Mouse (Mus musculus) gastrocnemius, adult 8-10 months (tissue): ENCODE results near the gene Syf2. TPM values are rescaled to one million over a fixed set of nuclear protein-coding genes. Genes with fewer than 3 reads are reported as not detected.

Source experiments
- DNase-seq, 2 experiments: peaks; one replicate each; pipeline ENCODE4 v3.0.0; 2022; ENCODE audit warnings: low spot score in 2 of 2
- total RNA-seq, 4 experiments: library from RNA; stranded (reverse); gene quantifications; 2 replicates each; pipeline ENCODE4 v1.2.4; 2022

Syf2 gene
- total RNA-seq, 4 experiments from 2014 or later, result 33.5 to 45.5 (median 39.6) TPM

- no peak for DNase-seq
Measured at GRCm38 (mm10) chr4:134968605-134968976, 37.9 kb downstream of the Syf2 start.

GRCm38 (mm10) chr4:134975261-134975928, 44.7 kb downstream of the Syf2 start:
- DNase-seq, result no peak

GRCm38 (mm10) chr4:134975929-134976308, 45.2 kb downstream of the Syf2 start:
- DNase-seq, result no peak

GRCm38 (mm10) chr4:134978930-134979329, 48.2 kb downstream of the Syf2 start:
- DNase-seq, result no peak

- no peak for DNase-seq
Measured at GRCm38 (mm10) chr4:134981959-134982431, 51.3 kb downstream of the Syf2 start.

GRCm38 (mm10) chr4:134983136-134983535, 52.4 kb downstream of the Syf2 start:
- no peak for DNase-seq

- DNase-seq, result no peak
Measured at GRCm38 (mm10) chr4:134984555-134984954, 53.9 kb downstream of the Syf2 start.

- DNase-seq, result peak in 1 of 2 experiments; percentile 31
Measured at GRCm38 (mm10) chr4:134985626-134986335, 55.1 kb downstream of the Syf2 start.

- no peak for DNase-seq
Measured at GRCm38 (mm10) chr4:134986336-134986635, 55.6 kb downstream of the Syf2 start.

- DNase-seq, result no peak
Measured at GRCm38 (mm10) chr4:134986963-134987362, 56.3 kb downstream of the Syf2 start.

Other genes starting within 250 kb of the Syf2 start
- gene Man1c1, start 226.6 kb upstream of the Syf2 start, total RNA-seq, result 1 to 10 TPM; 1.8 to 2.7 (median 2.1) TPM
- gene Ldlrap1, start 162.9 kb upstream of the Syf2 start, total RNA-seq, result 1 to 10 TPM; 4.3 to 7.7 (median 5.3) TPM
- gene Maco1, start 77.6 kb upstream of the Syf2 start, total RNA-seq, result 10 to 100 TPM; 17.5 to 21.6 (median 19.1) TPM
- not detected for gene Rhd, start 66.4 kb upstream of the Syf2 start, total RNA-seq
- gene Tmem50a, start 15.9 kb upstream of the Syf2 start, total RNA-seq, result 10 to 100 TPM; 26.4 to 33.9 (median 31.7) TPM
- 100 to 1,000 TPM in 2 of 4 experiments, 10 to 100 TPM in 2; 98.0 to 149 (median 104) TPM for gene Rsrp1, start 7.3 kb upstream of the Syf2 start, total RNA-seq
- gene Runx3, start 189.8 kb downstream of the Syf2 start, total RNA-seq, result under 1 TPM in 1 of 4 experiments, not detected in 3; 0.07 TPM